Mouse (Mus musculus) ovary, postnatal 10 days (tissue): Measurements from ENCODE around the gene Heatr1.
"Not testable (repeated sequence)": the region's sequence is repeated elsewhere in the genome, so short reads cannot be mapped to it uniquely, and the experiment has no call there.

Experiments
- DNase-seq: peaks from one replicate; pipeline ENCODE4 v3.0.0; 2022; ENCODE audit warnings: low spot score

The Heatr1 gene

DNA sequence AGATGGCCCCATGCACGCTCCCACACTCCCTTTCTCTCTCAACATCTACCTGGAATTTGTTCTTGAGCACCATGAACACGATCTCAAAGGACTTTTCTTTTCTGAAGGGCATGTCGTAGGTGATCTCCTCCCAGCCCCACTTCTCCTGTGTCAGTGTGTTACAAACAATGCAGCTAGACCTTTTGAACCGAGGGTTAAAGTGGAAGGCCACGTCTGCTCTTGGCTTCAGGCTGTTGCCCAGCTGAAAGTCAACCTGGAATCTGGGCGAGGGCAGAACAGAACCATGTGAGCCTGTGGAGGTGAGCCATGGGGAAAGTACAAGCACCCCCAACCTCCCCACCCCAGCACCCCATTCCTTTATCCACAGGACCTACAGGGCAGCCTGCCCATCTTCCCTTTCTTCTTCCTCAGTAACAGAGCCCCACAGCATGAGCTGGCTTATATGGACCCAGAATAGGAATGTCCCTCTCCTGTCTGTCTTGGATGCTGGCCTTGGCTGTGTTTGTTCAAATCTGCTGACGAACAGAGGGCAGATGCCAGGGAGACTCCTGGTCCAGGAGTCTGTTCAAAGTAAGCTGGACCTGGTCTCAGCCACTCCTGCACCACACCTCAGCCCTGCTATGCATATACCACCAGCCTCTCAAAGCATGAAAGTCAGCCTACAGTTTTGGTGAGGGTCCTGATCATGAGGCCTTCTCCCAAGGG, 60.0 kb downstream of the Heatr1 start:
- DNase-seq: no peak

DNA sequence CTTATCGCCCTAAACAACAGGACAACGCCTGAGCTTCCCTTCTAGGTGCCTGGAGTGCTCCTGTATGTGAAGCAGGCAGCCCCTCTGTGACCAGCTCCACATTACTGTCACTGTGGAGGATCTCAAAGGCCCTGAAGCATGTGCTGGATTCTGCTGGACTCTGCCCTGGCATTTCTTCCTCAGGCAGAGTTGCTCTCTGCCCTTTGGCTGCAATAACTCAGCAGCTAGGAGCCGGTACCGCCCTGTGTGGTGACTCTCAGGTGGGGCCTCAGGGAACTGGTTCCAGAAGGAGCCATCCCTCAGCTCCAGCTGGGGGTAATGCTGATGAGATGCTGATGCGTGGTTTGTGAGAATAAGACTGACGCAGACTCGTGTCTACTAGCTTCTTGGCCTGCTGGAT, 61.9 kb downstream of the Heatr1 start:
- DNase-seq: no peak

- DNase-seq: no peak
Measured at GRCm38 (mm10) chr13:12460443-12460842, 65.6 kb downstream of the Heatr1 start.

- DNase-seq: peak; percentile 85
Measured at GRCm38 (mm10) chr13:12460881-12461729, 66.3 kb downstream of the Heatr1 start.

DNA sequence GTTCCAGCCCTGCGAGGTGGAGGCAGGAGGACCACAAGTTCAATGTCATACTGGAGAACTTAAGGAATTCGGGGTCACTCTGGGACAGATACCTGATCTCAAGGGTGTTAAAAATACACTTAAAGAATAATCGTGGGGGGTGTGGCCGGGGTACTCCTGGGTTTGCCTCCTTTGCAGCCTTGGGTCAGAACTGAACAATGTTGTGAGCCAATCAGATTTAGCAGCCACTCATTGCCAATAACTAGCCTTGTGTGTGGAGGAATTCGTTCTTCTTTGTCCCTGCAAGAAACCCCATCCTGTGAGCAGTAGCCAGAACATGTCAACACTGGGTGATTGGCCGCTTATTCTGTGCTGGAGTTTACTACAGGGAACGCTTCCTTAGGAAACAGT, 66.9 kb downstream of the Heatr1 start:
- DNase-seq: no peak

DNA sequence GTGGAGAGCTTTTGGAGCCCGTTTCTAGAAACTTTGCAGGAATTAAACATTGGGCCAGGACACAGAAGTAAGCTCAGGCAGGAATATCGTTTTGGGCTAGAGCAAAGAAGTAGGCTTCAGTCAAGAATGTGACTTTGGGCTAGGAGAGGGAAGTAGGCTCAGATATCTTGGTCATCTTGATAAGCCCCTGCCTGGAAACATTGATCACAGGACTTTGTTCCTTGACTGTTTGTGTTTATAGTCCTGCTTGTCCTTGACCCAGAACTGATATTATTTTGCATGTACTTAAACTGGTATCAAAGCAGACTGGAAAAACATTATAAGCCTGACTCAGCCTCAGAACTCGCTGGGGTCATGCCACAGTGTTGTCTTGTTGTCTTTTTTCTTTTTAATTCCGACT, 67.8 kb downstream of the Heatr1 start:
- DNase-seq: no peak

- not testable (repeated sequence) for DNase-seq
Measured at GRCm38 (mm10) chr13:12464159-12464558, 69.3 kb downstream of the Heatr1 start.

DNA sequence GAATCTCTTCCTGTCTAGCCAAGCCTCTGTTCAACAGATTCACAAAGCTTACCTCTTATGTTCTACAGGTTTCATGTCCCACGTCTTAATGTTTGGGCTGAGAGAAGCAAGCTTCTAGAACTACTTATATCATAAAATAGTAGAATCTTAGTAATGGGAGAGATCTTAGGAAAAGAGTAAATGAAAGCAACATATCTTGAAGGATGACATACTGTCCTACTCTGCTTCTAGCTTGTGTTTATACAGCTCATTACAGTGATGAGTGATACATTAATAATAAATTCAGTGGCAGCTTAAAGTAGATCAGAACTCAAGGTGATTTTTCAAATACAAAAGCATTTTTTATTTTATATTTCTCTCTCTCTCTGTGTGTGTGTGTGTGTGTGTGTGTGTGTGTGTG, 70.0 kb downstream of the Heatr1 start, which contains the start of gene Lgals8:
Gene Lgals8, minus strand, starts transcription at position 101 of the 400 bp plus-strand sequence.
- no peak for DNase-seq

DNA sequence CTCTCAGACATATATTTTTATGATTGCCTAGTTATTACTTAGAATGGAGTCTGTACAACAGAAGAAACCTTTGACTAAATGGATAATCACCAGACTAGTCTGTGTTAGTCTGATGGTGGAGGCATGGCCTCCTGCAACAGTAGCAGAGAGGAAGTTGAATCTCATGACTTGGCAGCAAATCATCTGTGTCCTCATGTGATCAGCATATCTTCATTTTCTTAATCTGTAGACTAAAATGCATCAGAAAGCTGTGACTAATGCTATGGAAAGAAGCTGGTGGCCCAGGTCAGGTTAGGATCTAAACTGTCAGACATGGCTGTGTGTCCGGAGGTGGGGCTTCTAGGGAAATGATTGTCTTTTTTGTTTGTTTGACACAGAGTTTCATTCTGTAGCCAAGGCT, 73.7 kb downstream of the Heatr1 start:
- DNase-seq: no peak

GRCm38 (mm10) chr13:12473724-12474378, 79.0 kb downstream of the Heatr1 start:
- peak; percentile 55 for DNase-seq

DNA sequence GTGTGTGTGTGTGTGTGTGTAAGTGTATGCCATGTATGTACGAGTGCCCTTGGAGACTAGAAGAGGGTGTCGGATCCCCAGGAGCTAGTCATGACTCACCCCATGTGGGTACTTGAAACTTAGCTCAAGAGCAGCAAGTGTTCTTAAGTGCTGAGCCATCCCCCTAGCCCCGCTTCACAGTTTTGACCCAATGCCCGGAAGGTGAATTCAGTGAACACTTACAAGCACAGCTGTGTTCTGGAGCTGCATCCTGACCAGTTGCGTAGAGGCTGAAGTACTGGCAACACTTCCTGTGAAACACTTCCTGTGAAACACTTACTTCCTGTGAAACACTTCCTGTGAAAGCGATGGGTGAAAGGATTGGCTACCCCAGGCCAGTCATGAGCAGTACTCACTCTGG, 80.4 kb downstream of the Heatr1 start:
- no peak for DNase-seq

DNA sequence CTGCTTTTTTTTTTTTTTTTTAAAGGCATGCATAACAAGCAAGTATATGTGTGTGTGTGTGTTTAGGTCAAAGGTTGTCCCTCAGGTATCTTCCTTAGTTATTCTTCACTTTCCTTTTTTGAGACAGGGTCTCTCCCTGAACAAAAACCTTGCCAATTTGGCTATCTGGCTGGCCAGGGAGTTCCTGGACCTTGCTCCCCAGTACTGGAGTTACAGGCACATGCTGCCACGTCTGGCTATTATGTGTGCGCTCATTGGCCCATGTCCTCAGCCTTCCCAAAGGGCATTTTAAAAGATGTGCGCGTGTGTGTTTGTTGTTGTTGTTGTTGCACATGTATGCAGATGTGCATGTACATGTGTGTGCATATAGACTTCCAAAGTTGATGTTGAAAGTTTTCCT, 82.1 kb downstream of the Heatr1 start:
- DNase-seq: no peak

GRCm38 (mm10) chr13:12478301-12478700, 83.5 kb downstream of the Heatr1 start:
- DNase-seq: no peak

DNA sequence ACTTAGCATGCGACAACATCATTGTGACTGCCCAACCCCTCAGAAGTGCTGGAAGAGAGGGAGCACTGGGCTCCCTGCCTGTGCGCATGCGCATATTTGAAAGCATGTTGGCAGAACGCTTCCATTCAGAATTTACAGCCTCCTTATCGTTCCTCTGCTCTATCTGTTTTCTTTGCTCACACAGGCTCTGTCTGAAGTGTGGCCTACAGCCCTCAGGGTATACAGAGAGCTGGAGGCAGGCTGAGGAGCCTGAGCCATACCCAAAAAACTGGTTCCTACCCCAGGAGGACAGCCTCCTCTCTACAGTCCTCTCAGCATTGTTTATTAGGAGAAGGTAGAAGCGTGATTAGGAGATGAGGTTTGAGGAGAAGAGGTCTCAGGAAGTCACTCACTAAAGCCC, 85.0 kb downstream of the Heatr1 start:
- no peak for DNase-seq

DNA sequence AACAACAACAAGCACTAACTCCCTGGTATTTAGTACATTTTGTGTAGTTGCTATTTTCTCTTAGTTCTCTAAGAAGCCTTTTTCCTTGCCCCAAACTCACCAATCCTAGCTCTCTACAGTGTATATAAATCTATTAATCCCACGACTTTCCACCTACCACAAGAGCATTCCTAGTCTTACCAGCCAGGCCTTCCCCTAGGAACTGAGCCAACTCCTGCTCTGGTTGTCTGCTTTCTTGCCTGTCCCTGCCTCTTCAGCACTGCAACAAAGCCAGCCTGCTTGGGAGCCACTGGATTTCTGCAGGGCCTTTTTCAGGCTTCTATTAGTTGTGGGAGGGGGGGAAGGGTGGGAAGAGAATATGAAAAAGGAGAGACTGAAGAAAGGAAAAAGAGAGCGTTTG, 90.4 kb downstream of the Heatr1 start:
- DNase-seq: no peak

DNA sequence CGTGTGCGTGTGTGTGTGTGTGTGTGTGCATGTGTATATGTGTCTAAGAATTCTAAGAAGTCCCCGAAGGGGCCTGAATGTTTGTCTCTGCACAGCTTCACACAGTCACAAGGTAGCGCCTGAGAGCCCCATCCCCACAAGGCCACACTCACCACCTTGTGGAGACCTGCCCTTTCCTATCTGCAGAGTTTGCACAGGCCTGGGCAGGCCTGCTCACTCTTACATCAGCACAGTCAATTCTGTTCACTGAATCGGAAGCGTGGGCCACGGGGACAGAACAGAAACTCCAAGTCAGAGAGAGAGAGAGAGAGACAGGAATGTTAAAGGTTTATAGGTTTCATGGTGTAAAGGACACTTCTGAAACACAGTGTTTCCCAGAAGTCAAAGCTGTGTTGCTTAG, 90.8 kb downstream of the Heatr1 start:
- DNase-seq: no peak
